Mouse (Mus musculus): ENCODE measurements at regions not wholly inside any gene's neighbourhood (a gene's known extent, or its start where the extent isn't known, plus 50 kb on each side); places are given as distances from the start of the nearest gene placed in this dataset.

GRCm38 (mm10) chr6:91619735-91620732, 63.8 kb upstream of the Slc6a6 start:
- DNase-seq = no peak

- no peak for DNase-seq
Observed at GRCm38 (mm10) chr6:91621437-91621836, 62.4 kb upstream of the Slc6a6 start.

- DNase-seq = no peak
Observed at GRCm38 (mm10) chr6:91622425-91622824, 61.4 kb upstream of the Slc6a6 start.

- DNase-seq = no peak
Observed at GRCm38 (mm10) chr6:91623646-91624045, 60.2 kb upstream of the Slc6a6 start.

- no peak for DNase-seq
Observed at GRCm38 (mm10) chr6:91629230-91629629, 54.6 kb upstream of the Slc6a6 start.

GRCm38 (mm10) chr6:91631261-91631660, 52.6 kb upstream of the Slc6a6 start:
- DNase-seq = no peak

Measured in cerebellum, postnatal 36 days (tissue).